ENCODE assay signal across 17 mouse cellular contexts in the genomic region with DNA sequence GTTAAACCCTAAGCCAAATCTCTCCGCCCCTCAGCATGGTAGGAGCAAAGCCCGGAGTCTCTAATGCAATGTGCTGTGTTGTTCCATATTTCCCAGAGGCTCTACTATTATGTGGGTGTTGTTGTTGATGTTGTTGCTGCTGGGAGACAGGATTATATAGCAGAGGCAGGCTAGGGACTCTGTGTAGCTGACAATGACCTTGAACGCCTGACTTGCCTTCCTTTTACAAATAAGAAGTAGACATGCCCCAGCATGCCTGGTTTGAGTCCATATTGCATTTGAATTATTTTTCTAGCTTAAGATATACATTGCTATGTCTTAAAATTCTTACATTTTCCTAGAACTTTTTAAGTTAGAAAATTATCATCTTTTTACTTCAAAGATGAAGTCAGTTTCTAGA. TPM values are rescaled to one million over a fixed set of nuclear protein-coding genes. Genes with fewer than 3 reads are reported as not detected.
DNase-seq lines count a peak whose midpoint lies in the region; ATAC-seq and TF ChIP-seq lines count a peak whose summit lies in the region.
"Had no signal": no experiment of that assay in that cellular context is flagged by ENCODE, and none has a peak within 500 bp of the region (broad histone marks: within the 10 kb centered on the region; RNA-seq: fewer than 3 reads in every experiment).

No protein-coding gene starts in this region.

- H3K9me3 ChIP-seq in heart, embryonic 16.5 days (replicated peaks; ENCODE audit: control insufficient read depth, low read length), result no peaks in the 10 kb centered on the region
- H3K9me3 ChIP-seq in neural tube, embryonic 12.5 days, result no peaks in the 10 kb centered on the region
- H3K9me3 ChIP-seq: forebrain, embryonic 12.5 days; megakaryocyte, embryonic 14.5 days; stomach, embryonic 15.5 days had no signal

- TF ChIP-seq CTCF in gastrocnemius, adult 2 months (IDR thresholded peaks at IDR 0.05), result no peak
- TF ChIP-seq CTCF in kidney, adult 2 months (conservative IDR thresholded peaks at IDR 0.05; ENCODE audit: insufficient read depth, insufficient read length, low read depth, low read length), result no peak

- H3K4me1 ChIP-seq in heart, embryonic 16.5 days (ENCODE audit: control insufficient read depth, insufficient read depth, low read length), result peaks cover 27% of the 10 kb centered on the region
- peaks cover 17% of the 10 kb centered on the region for H3K4me1 ChIP-seq in neural tube, embryonic 12.5 days
- H3K4me1 ChIP-seq in kidney, adult 2 months (ENCODE audit: control insufficient read depth, insufficient read depth, low read length), result no peaks in the 10 kb centered on the region; the same call in 1 of the 2 replicates
- H3K4me1 ChIP-seq: stomach, embryonic 15.5 days had no signal

- H3K27ac ChIP-seq in gastrocnemius, adult 2 months, result peak overlapping the region; percentile 99
- peak overlapping the region; percentile 100 for H3K27ac ChIP-seq in heart, embryonic 16.5 days (ENCODE audit: low read length)
- H3K27ac ChIP-seq in neural tube, embryonic 12.5 days, result no peak overlapping the region
- no peak overlapping the region for H3K27ac ChIP-seq in kidney, adult 2 months (ENCODE audit: insufficient read depth, low read depth, low read length)
- H3K27ac ChIP-seq: forebrain, embryonic 12.5 days; stomach, embryonic 15.5 days had no signal

- no peak for DNase-seq in gastrocnemius, adult 2 months
- no peak for DNase-seq in gastrocnemius, postnatal 36 days
- no peak for DNase-seq in heart, postnatal 4 days
- no peak for DNase-seq in neural tube, embryonic 10.5 days (ENCODE audit: extremely low spot score, low spot score)
- DNase-seq in skeletal muscle tissue, adult 2 months (ENCODE audit: low read depth, low spot score), result peak; percentile 37
- no peak for DNase-seq in kidney, adult 2 months
- DNase-seq: cerebellum, adult 9-11 months; kidney, adult 9 months; liver; liver, postnatal 0 days; lung, postnatal 14 days; thymus, adult 2 months had no signal

- peaks cover 15% of the 10 kb centered on the region for H3K36me3 ChIP-seq in heart, embryonic 16.5 days (ENCODE audit: control insufficient read depth, insufficient read depth)
- H3K36me3 ChIP-seq in neural tube, embryonic 12.5 days, result no peaks in the 10 kb centered on the region
- H3K36me3 ChIP-seq in kidney, adult 2 months (ENCODE audit: control insufficient read depth, insufficient read depth, low read length), result no peaks in the 10 kb centered on the region
- H3K36me3 ChIP-seq: forebrain, embryonic 12.5 days; stomach, embryonic 15.5 days had no signal

- no peak for TF ChIP-seq POLR2A in kidney, adult 2 months (IDR thresholded peaks at IDR 0.05; ENCODE audit: low read depth, low read length)

- intact Hi-C loops in gastrocnemius, adult 2 months (cut with DNase I), result no loop called here
- intact Hi-C loops in gastrocnemius, postnatal 36 days (cut with DNase I), result no loop called here

- peak overlapping the region; percentile 72 for H3K4me3 ChIP-seq in gastrocnemius, adult 2 months
- peak overlapping the region; percentile 50 for H3K4me3 ChIP-seq in heart, embryonic 16.5 days (ENCODE audit: low read length)
- H3K4me3 ChIP-seq in neural tube, embryonic 12.5 days, result no peak overlapping the region
- no peak overlapping the region for H3K4me3 ChIP-seq in kidney, adult 2 months (ENCODE audit: insufficient read depth, low read depth, low read length)
- H3K4me3 ChIP-seq: forebrain, embryonic 12.5 days; megakaryocyte, embryonic 14.5 days; stomach, embryonic 15.5 days had no signal

- peak overlapping the region; percentile 73 for H3K9ac ChIP-seq in heart, embryonic 16.5 days (ENCODE audit: low read length)
- no peak overlapping the region for H3K9ac ChIP-seq in neural tube, embryonic 12.5 days
- H3K9ac ChIP-seq: forebrain, embryonic 12.5 days; liver, postnatal 0 days; stomach, embryonic 15.5 days had no signal

- peak; percentile 9 for ATAC-seq in heart, embryonic 16.5 days (replicated peaks; ENCODE audit: extremely low read depth, insufficient read depth, low FRiP score)
- ATAC-seq in neural tube, embryonic 12.5 days (ENCODE audit: low FRiP score, low read depth), result no peak
- ATAC-seq: liver, postnatal 0 days had no signal

- WGBS in heart, embryonic 16.5 days, result 46% methylated on average over 3 of the region's 3 CpGs
- 92% methylated on average over 3 of the region's 3 CpGs for WGBS in neural tube, embryonic 12.5 days
- 95% methylated on average over 3 of the region's 3 CpGs for WGBS in kidney, adult 2 months

- H3K27me3 ChIP-seq in heart, embryonic 16.5 days (ENCODE audit: control insufficient read depth, insufficient read depth, low read length), result no peaks in the 10 kb centered on the region
- H3K27me3 ChIP-seq in neural tube, embryonic 12.5 days (replicated peaks), result no peaks in the 10 kb centered on the region
- no peaks in the 10 kb centered on the region for H3K27me3 ChIP-seq in kidney, adult 2 months (replicated peaks; ENCODE audit: control insufficient read depth, insufficient read depth, low read length)
- H3K27me3 ChIP-seq: forebrain, embryonic 12.5 days; megakaryocyte, embryonic 14.5 days; stomach, embryonic 15.5 days had no signal

- peak overlapping the region; percentile 71 for H3K4me2 ChIP-seq in heart, embryonic 16.5 days (ENCODE audit: low read depth, low read length)
- peak overlapping the region; percentile 58 for H3K4me2 ChIP-seq in neural tube, embryonic 12.5 days (replicated peaks)
- H3K4me2 ChIP-seq: forebrain, embryonic 12.5 days; stomach, embryonic 15.5 days had no signal

RNA-seq across cellular contexts. Expression of a gene that starts 1.7 kb away (rescaled TPM):
- 100 to 1,000 TPM; 399 to 405 TPM for total RNA-seq in gastrocnemius, adult 2 months (2021)
- total RNA-seq in gastrocnemius, postnatal 36 days (2021), result 100 to 1,000 TPM; 258 to 310 TPM
- polyA plus RNA-seq in heart, embryonic 16.5 days (2015; fragmentation: Nextera tagmentation; extraction: Ambion mirVana), result 40.6 and 43.8 TPM in 2 replicates
- 10 to 100 TPM; 86.9 to 89.7 TPM for total RNA-seq in heart, postnatal 4 days (2021)
- 3.8 and 4.0 TPM in 2 replicates for polyA plus RNA-seq in neural tube, embryonic 12.5 days (2016; fragmentation: Nextera tagmentation; extraction: Ambion mirVana)
- polyA plus RNA-seq in kidney, adult 2 months (2012; rRNA removed), result 0.15 and 1.7 TPM in 2 replicates

Comparison
In these comparisons a context has a peak if more than half of its experiments do, and no peak if none do; other contexts are left out.
1. H3K27ac ChIP-seq: peak in gastrocnemius, adult 2 months (single experiment) and heart, embryonic 16.5 days (single experiment); none in neural tube, embryonic 12.5 days (single experiment) and kidney, adult 2 months (single experiment).
2. H3K4me3 ChIP-seq: peak in gastrocnemius, adult 2 months (single experiment) and heart, embryonic 16.5 days (single experiment); none in neural tube, embryonic 12.5 days (single experiment) and kidney, adult 2 months (single experiment).